Mouse (Mus musculus): ENCODE measurements around the gene Sgca. TPM values are rescaled to one million over a fixed set of nuclear protein-coding genes. Genes with fewer than 3 reads are reported as not detected.

Gene Sgca
- polyA plus RNA-seq, 1 experiment from 2014 or later = 0.24 TPM

GRCm38 (mm10) chr11:94937787-94938186, 38.3 kb downstream of the Sgca start:
- Histone ChIP-seq H3K9me3 (ENCODE audit: control insufficient read depth, low read length) (no peaks in the 10 kb centered on the region), H3K36me3 (ENCODE audit: control insufficient read depth, insufficient read depth, low read length) (peaks cover 33% of the 10 kb centered on the region), H3K4me3 (ENCODE audit: low read length) (peak overlapping the region; percentile 59), H3K9ac (ENCODE audit: low read depth, low read length) (peak overlapping the region; percentile 72), H3K27me3 (ENCODE audit: control insufficient read depth, insufficient read depth, low read length) (peaks cover 8% of the 10 kb centered on the region; the same call in 1 of the 2 replicates), H3K4me1 (ENCODE audit: control insufficient read depth, insufficient read depth, low read length) (peaks cover 29% of the 10 kb centered on the region), H3K4me2 (replicated peaks; ENCODE audit: low read depth, low read length) (peak overlapping the region; percentile 52), H3K27ac (ENCODE audit: low read depth, low read length) (peak overlapping the region; percentile 53; the same call in 1 of the 2 replicates)
- 2% methylated on average over 15 of the region's 15 CpGs for WGBS
- 0 out of 2 replicates have a peak, but pooled peaks have one; percentile 0 for ATAC-seq (ENCODE audit: low FRiP score, low TSS enrichment)

GRCm38 (mm10) chr11:94937335-94937781, 38.8 kb downstream of the Sgca start:
- Histone ChIP-seq H3K4me2 (replicated peaks; ENCODE audit: low read depth, low read length) (peak overlapping the region; percentile 52), H3K4me1 (ENCODE audit: control insufficient read depth, insufficient read depth, low read length) (peaks cover 29% of the 10 kb centered on the region), H3K9ac (ENCODE audit: low read depth, low read length) (peak overlapping the region; percentile 72; the same call in 1 of the 2 replicates), H3K27ac (ENCODE audit: low read depth, low read length) (peak overlapping the region; percentile 53; the same call in 1 of the 2 replicates), H3K27me3 (ENCODE audit: control insufficient read depth, insufficient read depth, low read length) (peaks cover 8% of the 10 kb centered on the region; the same call in 1 of the 2 replicates), H3K36me3 (ENCODE audit: control insufficient read depth, insufficient read depth, low read length) (peaks cover 29% of the 10 kb centered on the region), H3K4me3 (ENCODE audit: low read length) (peak overlapping the region; percentile 59), H3K9me3 (ENCODE audit: control insufficient read depth, low read length) (no peaks in the 10 kb centered on the region)
- under 1% methylated on average over 18 of the region's 18 CpGs for WGBS
- ATAC-seq (ENCODE audit: low FRiP score, low TSS enrichment) = peak; percentile 55

DNA sequence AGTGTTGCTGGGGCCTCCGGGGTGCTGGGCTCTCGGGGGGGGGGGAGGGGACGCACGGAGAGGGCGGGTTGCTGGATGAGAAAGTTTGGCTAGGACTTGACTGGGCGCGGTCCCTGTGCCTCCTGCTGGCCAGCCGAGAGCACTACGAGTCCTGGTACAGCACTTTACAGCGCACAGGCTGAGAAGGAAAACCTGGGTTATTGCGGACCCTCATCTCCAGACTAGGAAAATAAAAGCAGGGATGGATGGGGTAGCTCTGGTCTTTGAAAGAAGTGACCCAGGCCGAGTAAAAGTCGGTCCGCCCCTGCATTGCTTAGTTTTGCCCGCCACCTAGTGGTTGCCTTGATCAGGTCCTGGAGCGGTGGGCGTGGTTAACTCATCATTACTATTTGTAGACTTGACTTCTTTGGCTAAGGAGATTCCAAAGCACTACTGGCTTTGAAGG, 39.3 kb downstream of the Sgca start:
- H3K9me3 ChIP-seq (ENCODE audit: control insufficient read depth, low read length) = no peaks in the 10 kb centered on the region
- peak overlapping the region; percentile 80; the same call in 1 of the 2 replicates for H3K27ac ChIP-seq (ENCODE audit: low read depth, low read length)
- ATAC-seq (ENCODE audit: low FRiP score, low TSS enrichment) = peak; percentile 77
- peaks cover 8% of the 10 kb centered on the region; the same call in 1 of the 2 replicates for H3K27me3 ChIP-seq (ENCODE audit: control insufficient read depth, insufficient read depth, low read length)
- peak overlapping the region; percentile 52 for H3K4me2 ChIP-seq (replicated peaks; ENCODE audit: low read depth, low read length)
- H3K4me3 ChIP-seq (ENCODE audit: low read length) = peak overlapping the region; percentile 59
- WGBS = 0% methylated on average over 17 of the region's 17 CpGs
- H3K4me1 ChIP-seq (ENCODE audit: control insufficient read depth, insufficient read depth, low read length) = peaks cover 29% of the 10 kb centered on the region
- H3K36me3 ChIP-seq (ENCODE audit: control insufficient read depth, insufficient read depth, low read length) = peaks cover 27% of the 10 kb centered on the region; the same call in 1 of the 2 replicates
- peak overlapping the region; percentile 72 for H3K9ac ChIP-seq (ENCODE audit: low read depth, low read length)

GRCm38 (mm10) chr11:94936045-94936444, 40.1 kb downstream of the Sgca start, which contains the start of gene Col1a1:
Gene Col1a1, plus strand, starts transcription at chr11:94936224.
- H3K9me3 ChIP-seq (ENCODE audit: control insufficient read depth, low read length) = no peaks in the 10 kb centered on the region
- H3K4me2 ChIP-seq (replicated peaks; ENCODE audit: low read depth, low read length) = peak within 1 kb of the TSS; percentile 52
- 9% methylated on average over 19 of the region's 19 CpGs for WGBS
- H3K27ac ChIP-seq (ENCODE audit: low read depth, low read length) = peak within 1 kb of the TSS; percentile 80
- H3K4me1 ChIP-seq (ENCODE audit: control insufficient read depth, insufficient read depth, low read length) = peaks cover 29% of the 10 kb centered on the region
- peaks cover 8% of the 10 kb centered on the region; the same call in 1 of the 2 replicates for H3K27me3 ChIP-seq (ENCODE audit: control insufficient read depth, insufficient read depth, low read length)
- peaks cover 19% of the 10 kb centered on the region; the same call in 1 of the 2 replicates for H3K36me3 ChIP-seq (ENCODE audit: control insufficient read depth, insufficient read depth, low read length)
- peak within 1 kb of the TSS; percentile 59 for H3K4me3 ChIP-seq (ENCODE audit: low read length)
- peak; percentile 41 for ATAC-seq (ENCODE audit: low FRiP score, low TSS enrichment)
- peak within 1 kb of the TSS; percentile 72 for H3K9ac ChIP-seq (ENCODE audit: low read depth, low read length)

GRCm38 (mm10) chr11:94934526-94934925, 41.6 kb downstream of the Sgca start:
- H3K4me2 ChIP-seq (replicated peaks; ENCODE audit: low read depth, low read length) = peak overlapping the region; percentile 10; the same call in 1 of the 2 replicates
- ATAC-seq (ENCODE audit: low FRiP score, low TSS enrichment) = no peak
- H3K4me1 ChIP-seq (ENCODE audit: control insufficient read depth, insufficient read depth, low read length) = peaks cover 39% of the 10 kb centered on the region
- no peak overlapping the region for H3K4me3 ChIP-seq (ENCODE audit: low read length)
- no peaks in the 10 kb centered on the region for H3K9me3 ChIP-seq (ENCODE audit: control insufficient read depth, low read length)
- peak overlapping the region; percentile 83; the same call in 1 of the 2 replicates for H3K27ac ChIP-seq (ENCODE audit: low read depth, low read length)
- peaks cover 8% of the 10 kb centered on the region; the same call in 1 of the 2 replicates for H3K36me3 ChIP-seq (ENCODE audit: control insufficient read depth, insufficient read depth, low read length)
- H3K9ac ChIP-seq (ENCODE audit: low read depth, low read length) = no peak overlapping the region
- peaks cover 8% of the 10 kb centered on the region; the same call in 1 of the 2 replicates for H3K27me3 ChIP-seq (ENCODE audit: control insufficient read depth, insufficient read depth, low read length)
- 17% methylated on average over 11 of the region's 11 CpGs for WGBS

GRCm38 (mm10) chr11:94933584-94933983, 42.5 kb downstream of the Sgca start:
- peak overlapping the region; percentile 12; the same call in 1 of the 2 replicates for H3K4me2 ChIP-seq (replicated peaks; ENCODE audit: low read depth, low read length)
- peak overlapping the region; percentile 40 for H3K9ac ChIP-seq (ENCODE audit: low read depth, low read length)
- peaks cover 8% of the 10 kb centered on the region; the same call in 1 of the 2 replicates for H3K27me3 ChIP-seq (ENCODE audit: control insufficient read depth, insufficient read depth, low read length)

GRCm38 (mm10) chr11:94930151-94930550, 46.0 kb downstream of the Sgca start:
- no peak for ATAC-seq (ENCODE audit: low FRiP score, low TSS enrichment)
- H3K36me3 ChIP-seq (ENCODE audit: control insufficient read depth, insufficient read depth, low read length) = no peaks in the 10 kb centered on the region
- H3K27me3 ChIP-seq (ENCODE audit: control insufficient read depth, insufficient read depth, low read length) = peaks cover under 1% of the 10 kb centered on the region; the same call in 1 of the 2 replicates
- no peak overlapping the region for H3K9ac ChIP-seq (ENCODE audit: low read depth, low read length)
- no peak overlapping the region for H3K4me3 ChIP-seq (ENCODE audit: low read length)
- no peaks in the 10 kb centered on the region for H3K9me3 ChIP-seq (ENCODE audit: control insufficient read depth, low read length)
- no peak overlapping the region for H3K4me2 ChIP-seq (replicated peaks; ENCODE audit: low read depth, low read length)
- H3K4me1 ChIP-seq (ENCODE audit: control insufficient read depth, insufficient read depth, low read length) = peaks cover 49% of the 10 kb centered on the region
- WGBS = 31% methylated on average over 4 of the region's 4 CpGs
- peak overlapping the region; percentile 97; the same call in 1 of the 2 replicates for H3K27ac ChIP-seq (ENCODE audit: low read depth, low read length)

More at GRCm38 (mm10) chr11:94933584-94933983, 42.5 kb downstream of the Sgca start:
- Histone ChIP-seq H3K4me1 (ENCODE audit: control insufficient read depth, insufficient read depth, low read length) (peaks cover 42% of the 10 kb centered on the region), H3K9me3 (ENCODE audit: control insufficient read depth, low read length) (no peaks in the 10 kb centered on the region), H3K27ac (ENCODE audit: low read depth, low read length) (peak overlapping the region; percentile 83), H3K36me3 (ENCODE audit: control insufficient read depth, insufficient read depth, low read length) (no peaks in the 10 kb centered on the region), H3K4me3 (ENCODE audit: low read length) (no peak overlapping the region)
- ATAC-seq (ENCODE audit: low FRiP score, low TSS enrichment) = no peak
- 12% methylated on average over 8 of the region's 8 CpGs for WGBS

DNA sequence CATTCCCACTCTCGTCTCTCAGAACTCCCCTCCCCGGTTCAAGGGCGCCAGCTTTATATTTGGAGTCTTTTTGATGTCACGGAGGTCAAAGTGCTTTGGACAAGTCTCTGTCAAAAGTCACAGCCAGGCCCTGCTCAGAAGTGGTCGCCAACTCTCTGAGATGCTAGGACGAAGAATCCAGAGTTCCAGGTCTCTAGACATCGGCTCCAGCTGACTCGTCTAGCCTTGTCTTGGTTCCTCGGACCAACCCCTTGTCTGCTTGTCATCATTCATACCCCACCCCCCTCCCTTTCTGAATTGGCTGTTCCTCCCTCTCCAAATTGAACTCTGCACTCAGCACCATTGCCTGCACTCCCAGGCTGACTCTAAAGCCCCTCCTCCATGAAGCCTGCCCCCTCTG, 46.5 kb downstream of the Sgca start:
- peaks cover 44% of the 10 kb centered on the region for H3K4me1 ChIP-seq (ENCODE audit: control insufficient read depth, insufficient read depth, low read length)
- ATAC-seq (ENCODE audit: low FRiP score, low TSS enrichment) = no peak

DNA sequence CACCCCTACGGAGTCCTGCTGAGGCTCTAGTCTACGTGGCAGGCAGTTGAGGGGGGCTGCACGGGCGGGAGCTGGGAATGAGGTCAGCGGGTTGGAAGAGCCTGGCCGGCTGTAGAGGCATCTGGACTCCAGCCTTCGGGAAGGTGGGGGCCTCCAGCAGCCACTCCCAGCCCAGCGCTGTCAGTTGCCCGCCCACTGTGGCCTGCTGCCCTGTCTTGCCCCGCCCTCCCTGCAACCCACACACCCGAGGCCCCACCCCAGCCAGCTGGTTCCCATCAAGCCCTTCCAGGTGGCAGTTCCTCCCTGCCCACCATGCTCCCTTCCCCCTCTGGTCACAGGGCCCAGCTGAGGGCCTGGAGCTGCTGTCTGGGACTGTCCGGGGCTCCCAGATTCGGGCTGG, 47.3 kb downstream of the Sgca start:
- Histone ChIP-seq H3K27me3 (ENCODE audit: control insufficient read depth, insufficient read depth, low read length) (no peaks in the 10 kb centered on the region), H3K27ac (ENCODE audit: low read depth, low read length) (peak overlapping the region; percentile 97), H3K4me2 (replicated peaks; ENCODE audit: low read depth, low read length) (peak overlapping the region; percentile 24), H3K4me3 (ENCODE audit: low read length) (no peak overlapping the region), H3K36me3 (ENCODE audit: control insufficient read depth, insufficient read depth, low read length) (no peaks in the 10 kb centered on the region), H3K9ac (ENCODE audit: low read depth, low read length) (peak overlapping the region; percentile 50; the same call in 1 of the 2 replicates), H3K9me3 (ENCODE audit: control insufficient read depth, low read length) (no peaks in the 10 kb centered on the region), H3K4me1 (ENCODE audit: control insufficient read depth, insufficient read depth, low read length) (peaks cover 36% of the 10 kb centered on the region)
- peak; percentile 95 for ATAC-seq (ENCODE audit: low FRiP score, low TSS enrichment)
- WGBS = 0% methylated on average over 13 of the region's 13 CpGs

More for the DNA sequence above, 46.5 kb downstream of the Sgca start:
- H3K36me3 ChIP-seq (ENCODE audit: control insufficient read depth, insufficient read depth, low read length) = no peaks in the 10 kb centered on the region
- H3K4me2 ChIP-seq (replicated peaks; ENCODE audit: low read depth, low read length) = no peak overlapping the region
- H3K4me3 ChIP-seq (ENCODE audit: low read length) = no peak overlapping the region
- no peaks in the 10 kb centered on the region for H3K9me3 ChIP-seq (ENCODE audit: control insufficient read depth, low read length)
- peak overlapping the region; percentile 97 for H3K27ac ChIP-seq (ENCODE audit: low read depth, low read length)
- 30% methylated on average over 9 of the region's 9 CpGs for WGBS
- H3K27me3 ChIP-seq (ENCODE audit: control insufficient read depth, insufficient read depth, low read length) = no peaks in the 10 kb centered on the region
- H3K9ac ChIP-seq (ENCODE audit: low read depth, low read length) = no peak overlapping the region
